Mouse (Mus musculus) monocyte, adult 59 days (primary cell): ENCODE results near the gene Gm3383. TPM values are rescaled to one million over a fixed set of nuclear protein-coding genes. Genes with fewer than 3 reads are reported as not detected.

Experiments
- total RNA-seq, 2 experiments: library from RNA; stranded (reverse); gene quantifications; one replicate each; pipeline ENCODE4 v1.2.4; 2023

Gene Gm3383
- not detected for total RNA-seq

GRCm38 (mm10) chr14:5807882-5808281 is at the start of gene Gm3383:
TSS of gene Gm3383 (minus strand) at chr14:5807982.

DNA sequence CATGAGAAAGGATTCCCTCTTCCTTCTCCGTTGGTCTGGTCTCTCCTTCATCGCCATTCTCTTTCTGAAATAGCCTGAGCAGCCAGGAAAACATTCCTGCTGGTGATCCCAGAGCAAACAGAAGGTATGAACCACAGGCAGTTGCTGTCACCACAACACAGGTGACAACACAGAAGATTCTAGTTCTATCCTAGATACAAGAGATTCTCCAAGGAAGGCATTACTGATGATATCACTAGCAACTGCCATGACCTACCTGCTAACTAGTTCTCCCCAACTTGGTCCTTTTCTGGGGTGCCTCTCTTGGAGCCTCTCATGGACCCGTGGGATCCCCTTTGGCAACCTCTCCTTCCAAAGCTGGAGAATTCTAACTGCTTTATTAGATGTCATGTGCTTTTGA is 22.4 kb upstream of the Gm3383 start, which contains the start of gene Gm3424:
Gene Gm3424 (minus strand): TSS at position 101 of the 400 bp plus-strand sequence.

DNA sequence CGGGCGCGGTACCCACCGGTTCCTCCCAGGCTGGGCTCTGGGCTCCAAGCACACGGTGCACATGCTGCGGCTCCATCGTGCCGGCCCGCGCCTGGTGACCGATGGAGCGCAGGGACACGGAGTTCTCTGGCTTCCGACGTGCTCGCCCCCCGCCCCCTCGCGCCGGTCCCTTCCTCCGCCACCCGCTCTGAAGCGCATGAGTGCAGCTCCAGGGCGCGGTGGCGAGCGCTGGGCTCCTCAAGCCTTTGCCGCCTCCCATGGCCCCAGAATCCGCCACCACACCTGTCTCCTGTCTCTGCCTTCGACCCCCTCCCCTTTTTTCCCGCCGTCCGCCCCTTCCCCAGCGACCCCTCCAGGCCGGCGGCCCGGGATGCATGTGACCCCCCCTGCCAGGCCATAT is 66.3 kb downstream of the Gm3383 start, which contains the start of gene Gm3373:
Gene Gm3373 (minus strand): TSS at position 101 of the 400 bp plus-strand sequence.

GRCm38 (mm10) chr14:5687357-5687756 is 120.4 kb downstream of the Gm3383 start, which contains the start of gene Gm9603:
TSS of gene Gm9603 (minus strand) at chr14:5687457.

GRCm38 (mm10) chr14:5632928-5633327 is 174.9 kb downstream of the Gm3383 start, which contains the start of gene Gm8265:
TSS of gene Gm8265 (minus strand) at chr14:5633028.

Other genes starting within 250 kb of the Gm3383 start
- gene Gm8265, start 175.0 kb downstream of the Gm3383 start, total RNA-seq: not detected
- gene Gm9603, start 120.5 kb downstream of the Gm3383 start, total RNA-seq: not detected
- gene Gm3373, start 66.4 kb downstream of the Gm3383 start, total RNA-seq: not detected
- not detected for gene Gm3424, start 22.3 kb upstream of the Gm3383 start, total RNA-seq
- gene Gm8237, start 72.4 kb upstream of the Gm3383 start, total RNA-seq: not detected
- gene Gm3248, start 153.8 kb upstream of the Gm3383 start, total RNA-seq: not detected
- not detected for gene Gm3453, start 171.2 kb upstream of the Gm3383 start, total RNA-seq